Mouse (Mus musculus): ENCODE results near the gene Dcaf4. TPM values are rescaled to one million over a fixed set of nuclear protein-coding genes. Genes with fewer than 3 reads are reported as not detected.

Gene Dcaf4
- 37.4 and 40.5 TPM in 2 replicates for polyA plus RNA-seq (2012)

DNA sequence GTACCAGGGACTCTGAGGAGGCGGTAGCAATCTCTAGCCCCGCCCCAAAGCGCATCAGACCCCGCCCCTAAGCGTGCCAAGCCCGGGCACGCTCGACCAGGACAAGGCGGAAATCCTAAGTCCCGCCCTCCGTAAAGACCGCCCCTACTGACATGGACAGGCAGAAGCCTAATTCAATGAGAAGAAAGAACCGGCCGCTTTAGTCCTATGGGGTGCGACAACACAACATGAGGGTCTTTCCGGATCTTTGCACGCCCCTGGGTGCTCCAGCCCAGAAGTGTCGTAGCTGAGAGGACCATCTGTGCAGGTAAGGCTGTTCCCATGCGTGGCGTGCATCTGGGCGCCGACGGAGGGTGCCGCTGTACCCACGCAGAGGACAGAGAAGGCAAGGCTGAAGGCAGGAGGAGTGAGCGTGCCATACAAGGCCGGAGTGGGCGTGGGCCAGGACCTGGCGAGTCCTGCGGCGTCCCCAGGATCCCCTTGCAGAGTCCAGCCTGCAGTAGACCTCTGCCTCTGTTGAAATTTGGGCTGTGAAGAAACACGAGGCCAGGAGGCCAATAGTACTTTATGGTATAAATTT is at the start of gene Dcaf4:
Gene Dcaf4, plus strand, starts transcription at position 156 of the 580 bp plus-strand sequence.
- TF ChIP-seq GATA1 (IDR thresholded peaks at IDR 0.05; ENCODE audit: low read length) = no peak

DNA sequence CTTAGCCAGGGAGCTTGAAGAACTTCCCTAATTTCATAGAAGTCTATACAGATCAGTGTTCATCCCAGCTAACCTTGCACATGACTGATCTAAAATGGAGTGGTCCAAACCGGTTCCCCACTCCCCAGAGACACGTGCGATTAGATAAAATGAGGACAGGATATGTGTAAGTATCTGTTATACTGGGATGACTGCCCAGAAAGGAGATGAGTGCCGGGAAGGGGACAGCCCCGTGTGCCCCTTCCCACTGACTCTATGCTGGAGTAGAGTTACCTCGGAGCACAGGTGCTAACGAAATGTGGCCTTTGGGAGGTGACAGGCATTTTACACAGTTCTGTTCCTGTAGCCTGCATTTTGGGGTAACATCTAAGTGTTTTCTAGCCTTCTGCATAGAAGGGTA is 48.5 kb upstream of the Dcaf4 start:
- no peak for TF ChIP-seq GATA1 (IDR thresholded peaks at IDR 0.05; ENCODE audit: low read length)

DNA sequence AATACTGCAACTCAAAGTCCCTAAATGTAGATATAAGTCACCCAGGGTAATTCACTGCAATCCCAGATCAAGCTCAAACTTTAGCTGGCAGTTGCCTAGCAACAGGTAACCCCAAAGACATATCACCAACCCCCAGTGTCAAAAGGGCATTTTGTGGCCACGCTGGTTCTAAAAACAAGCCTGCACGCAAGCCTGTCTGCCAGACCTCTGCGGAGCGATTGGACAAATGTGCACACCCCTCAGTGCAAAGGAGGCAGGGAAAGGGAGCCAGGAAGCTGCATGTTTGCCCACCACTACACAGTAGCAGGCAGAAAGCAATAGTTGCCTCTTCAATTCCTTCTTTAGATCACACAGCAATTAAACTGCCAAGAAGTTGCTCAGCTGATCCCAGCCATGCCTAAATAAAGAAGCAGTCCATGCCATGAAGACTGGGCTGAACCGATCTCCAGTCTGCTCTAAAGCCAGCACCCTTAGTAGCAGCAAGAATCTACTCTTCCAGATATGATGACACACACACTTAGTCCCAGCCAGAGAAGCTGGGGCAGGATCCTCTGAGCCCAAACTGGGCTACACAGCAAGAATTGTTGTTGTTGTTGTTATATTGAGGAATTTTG is 46.2 kb upstream of the Dcaf4 start:
- TF ChIP-seq GATA1 (IDR thresholded peaks at IDR 0.05; ENCODE audit: low read length) = no peak

DNA sequence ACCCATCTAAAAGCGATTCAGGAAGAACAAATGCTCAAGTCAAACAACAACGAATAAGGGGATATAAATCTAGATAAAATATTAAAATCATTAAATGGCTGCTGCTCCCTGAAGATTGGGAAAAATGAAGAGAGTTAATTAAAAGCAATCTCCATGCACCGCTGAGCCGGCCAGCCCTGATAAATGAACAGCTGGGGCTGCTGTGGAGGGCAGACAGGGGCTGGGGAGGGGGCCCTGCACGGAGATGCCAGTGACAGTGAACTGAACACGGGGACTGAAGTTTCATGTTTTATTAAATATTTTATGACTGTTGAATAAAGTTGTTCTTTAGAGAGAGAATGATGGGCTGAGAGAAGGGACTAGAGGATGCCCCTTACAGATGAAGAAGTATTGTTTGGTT is 44.8 kb upstream of the Dcaf4 start:
- TF ChIP-seq GATA1 (IDR thresholded peaks at IDR 0.05; ENCODE audit: low read length) = no peak

DNA sequence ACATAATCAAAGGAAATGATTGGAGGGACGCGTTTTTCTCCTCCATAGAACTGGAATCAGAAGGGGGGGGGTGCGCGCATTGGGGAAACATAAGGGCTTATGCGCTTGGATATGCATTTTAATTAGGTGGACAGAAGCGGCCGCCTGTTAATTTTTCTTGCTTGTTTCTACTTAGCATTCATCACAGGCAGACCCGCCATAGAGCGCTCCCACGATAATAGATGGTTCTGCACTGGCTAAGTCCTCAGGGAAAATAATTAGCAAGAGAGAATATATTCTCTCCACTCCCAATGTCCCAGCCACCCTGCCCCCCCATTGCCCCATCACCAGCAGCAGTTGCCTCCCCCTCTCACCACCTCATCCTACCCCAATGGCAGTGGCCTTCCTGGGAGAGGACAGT is 44.0 kb upstream of the Dcaf4 start:
- TF ChIP-seq GATA1 (IDR thresholded peaks at IDR 0.05; ENCODE audit: low read length) = no peak

DNA sequence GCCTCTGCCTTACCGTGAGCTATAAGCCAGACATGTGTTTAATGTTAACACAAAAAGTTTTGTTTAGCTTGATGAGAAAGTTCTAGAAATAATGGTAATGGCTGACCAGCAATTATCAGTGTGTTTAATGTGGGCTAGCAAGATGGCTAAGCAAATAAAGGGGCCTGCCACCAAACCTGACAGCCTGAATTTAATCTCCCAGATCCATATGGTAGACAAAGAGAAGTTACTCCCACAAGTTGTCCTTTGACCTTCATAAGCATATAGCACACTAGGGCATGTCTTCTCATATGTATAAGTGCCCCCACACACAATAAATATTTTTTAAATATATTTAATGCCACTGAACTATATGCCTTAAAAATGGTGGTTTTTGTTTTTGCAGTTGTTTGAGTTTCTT is 41.1 kb upstream of the Dcaf4 start:
- no peak for TF ChIP-seq GATA1 (IDR thresholded peaks at IDR 0.05; ENCODE audit: low read length)

DNA sequence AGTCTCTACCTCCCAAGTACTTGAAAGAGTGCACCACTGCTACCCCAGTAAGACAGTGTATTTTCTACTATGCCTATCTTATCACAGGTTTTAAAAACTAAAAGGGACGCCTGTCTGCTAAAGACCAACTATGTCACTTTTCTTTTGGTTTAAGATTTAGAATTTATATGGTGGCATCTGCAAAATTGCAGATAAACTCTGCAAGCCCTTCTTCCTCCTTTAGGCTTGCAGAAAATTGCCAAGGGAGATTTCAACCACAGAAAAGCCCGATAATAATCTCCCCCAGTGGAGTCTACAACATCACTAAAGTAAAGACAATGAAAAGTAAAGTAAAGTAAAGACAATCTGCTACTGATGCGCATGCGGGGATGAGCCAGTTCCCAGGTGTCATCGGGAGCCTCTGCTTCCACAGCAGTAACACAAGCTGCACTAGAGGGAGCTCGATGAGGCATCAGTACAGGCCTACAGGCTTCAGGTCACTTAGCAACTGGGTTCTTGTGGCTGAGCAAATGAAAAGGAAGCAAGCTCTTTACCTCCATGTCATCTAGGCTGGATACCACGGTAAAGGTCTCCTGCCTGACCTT is 40.4 kb upstream of the Dcaf4 start:
- TF ChIP-seq GATA1 (IDR thresholded peaks at IDR 0.05; ENCODE audit: low read length) = peak; percentile 46

DNA sequence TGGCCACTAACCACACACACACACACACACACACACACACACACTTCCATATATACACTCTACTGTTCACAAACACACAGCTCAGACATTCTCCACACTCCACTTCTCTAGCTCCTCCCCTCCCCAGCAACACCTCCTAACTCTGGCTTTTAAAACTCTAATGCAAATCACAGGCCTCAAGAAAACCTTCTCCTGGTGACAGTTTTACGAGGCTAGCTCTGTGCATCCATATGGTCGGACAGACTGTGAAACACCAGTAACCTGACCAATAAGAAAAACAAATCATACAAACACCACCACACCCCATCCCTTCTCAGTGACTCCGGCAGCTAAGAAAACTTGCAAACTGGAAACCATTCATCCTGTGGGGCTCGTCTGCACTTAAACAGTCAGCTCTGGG is 38.8 kb upstream of the Dcaf4 start:
- no peak for TF ChIP-seq GATA1 (IDR thresholded peaks at IDR 0.05; ENCODE audit: low read length)

DNA sequence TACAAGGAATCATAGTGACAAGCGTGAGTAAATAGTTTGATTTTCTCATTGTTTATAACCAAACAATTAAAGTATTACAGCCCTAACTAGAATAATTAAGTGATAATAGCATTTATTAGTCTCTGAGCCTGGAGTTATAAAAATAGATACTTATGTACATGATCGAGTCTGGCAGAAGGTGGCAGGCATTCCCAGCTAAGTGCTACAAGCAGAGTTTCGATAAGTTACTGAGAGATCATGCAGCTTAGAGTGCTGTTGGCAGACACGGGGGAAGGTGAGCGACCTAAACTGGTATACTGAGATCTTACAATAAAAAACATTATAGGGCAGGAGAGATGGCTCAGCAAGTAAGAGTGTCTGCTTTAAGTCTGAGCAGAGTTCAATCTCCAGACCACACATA is 36.6 kb upstream of the Dcaf4 start:
- no peak for TF ChIP-seq GATA1 (IDR thresholded peaks at IDR 0.05; ENCODE audit: low read length)

DNA sequence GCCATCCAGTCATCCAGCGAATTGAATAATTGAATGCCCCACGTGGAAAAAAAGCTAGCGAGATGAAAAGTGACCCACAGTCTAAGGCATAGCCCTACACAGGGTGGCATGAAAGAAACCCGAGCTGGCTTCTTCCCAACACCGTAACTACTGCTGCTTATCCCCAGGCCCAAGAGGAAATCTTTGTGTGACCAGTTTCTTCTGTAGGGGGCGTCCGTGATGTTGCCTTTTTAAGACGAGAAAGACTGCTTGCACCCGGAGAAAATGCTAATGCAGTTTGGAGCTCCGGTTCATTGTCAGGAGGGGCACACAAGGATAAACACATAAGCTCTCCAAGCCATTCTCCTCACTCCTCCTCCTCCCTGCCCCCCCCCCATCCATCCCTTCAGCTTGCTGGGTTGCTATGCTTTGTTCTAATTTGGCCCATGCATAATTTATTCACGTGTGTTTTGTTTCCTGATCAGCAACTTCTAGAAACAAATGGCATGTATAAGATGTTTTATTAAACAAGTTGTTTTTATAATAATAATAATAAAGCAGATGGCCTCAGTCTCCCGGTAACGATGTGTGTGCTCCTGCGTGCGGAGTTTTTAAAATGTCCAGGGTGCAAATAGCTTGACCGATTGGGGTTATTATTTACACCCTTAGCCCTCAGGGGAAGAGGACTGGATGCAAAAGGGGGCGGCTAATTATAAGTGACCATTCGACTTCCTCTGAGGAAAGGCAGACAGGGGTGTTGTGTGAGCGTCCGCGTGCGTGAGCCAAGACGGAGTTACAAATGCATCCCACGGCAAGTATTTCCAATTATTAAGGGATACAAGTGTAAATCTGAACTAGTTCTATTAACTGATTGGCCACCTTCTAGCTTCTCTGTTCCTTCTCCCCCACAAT is 35.2 kb upstream of the Dcaf4 start:
- TF ChIP-seq GATA1 (IDR thresholded peaks at IDR 0.05; ENCODE audit: low read length) = no peak

DNA sequence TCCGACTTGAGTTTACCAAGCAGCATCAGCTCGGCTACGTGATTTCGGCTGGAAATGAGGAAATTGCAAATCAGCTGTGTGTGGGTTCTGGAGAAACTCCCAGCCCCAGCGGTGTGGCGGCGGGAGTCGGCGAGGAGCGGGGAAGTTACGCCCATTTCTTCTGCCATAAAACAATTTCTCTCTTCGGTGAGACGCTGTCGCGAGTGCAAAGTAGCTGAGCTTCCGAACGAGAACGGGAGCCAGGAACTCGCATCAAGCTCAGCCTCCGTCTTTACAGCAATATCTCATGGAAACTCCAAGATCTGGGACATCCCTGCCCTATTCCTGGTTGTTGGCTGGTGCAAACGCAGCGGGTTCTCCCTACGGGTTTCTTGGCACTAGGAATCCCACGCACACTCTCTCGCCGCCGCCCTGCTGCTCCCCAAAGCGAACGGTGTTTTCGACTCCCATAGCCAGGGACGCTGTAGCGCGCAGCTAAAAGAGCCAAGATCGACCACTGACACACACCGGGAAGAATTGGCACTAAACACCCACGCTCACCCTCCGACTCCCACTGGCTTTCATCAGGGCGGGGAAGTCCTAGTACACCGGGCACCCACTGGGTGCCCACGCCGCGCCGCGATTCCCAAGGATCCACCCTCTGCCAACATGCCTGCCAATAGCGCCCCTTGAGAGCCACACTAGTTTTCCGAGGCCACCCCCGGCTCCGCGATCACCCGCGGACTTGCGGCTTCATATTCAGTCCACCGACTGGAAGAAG is 34.2 kb upstream of the Dcaf4 start:
- TF ChIP-seq GATA1 (IDR thresholded peaks at IDR 0.05; ENCODE audit: low read length) = no peak

DNA sequence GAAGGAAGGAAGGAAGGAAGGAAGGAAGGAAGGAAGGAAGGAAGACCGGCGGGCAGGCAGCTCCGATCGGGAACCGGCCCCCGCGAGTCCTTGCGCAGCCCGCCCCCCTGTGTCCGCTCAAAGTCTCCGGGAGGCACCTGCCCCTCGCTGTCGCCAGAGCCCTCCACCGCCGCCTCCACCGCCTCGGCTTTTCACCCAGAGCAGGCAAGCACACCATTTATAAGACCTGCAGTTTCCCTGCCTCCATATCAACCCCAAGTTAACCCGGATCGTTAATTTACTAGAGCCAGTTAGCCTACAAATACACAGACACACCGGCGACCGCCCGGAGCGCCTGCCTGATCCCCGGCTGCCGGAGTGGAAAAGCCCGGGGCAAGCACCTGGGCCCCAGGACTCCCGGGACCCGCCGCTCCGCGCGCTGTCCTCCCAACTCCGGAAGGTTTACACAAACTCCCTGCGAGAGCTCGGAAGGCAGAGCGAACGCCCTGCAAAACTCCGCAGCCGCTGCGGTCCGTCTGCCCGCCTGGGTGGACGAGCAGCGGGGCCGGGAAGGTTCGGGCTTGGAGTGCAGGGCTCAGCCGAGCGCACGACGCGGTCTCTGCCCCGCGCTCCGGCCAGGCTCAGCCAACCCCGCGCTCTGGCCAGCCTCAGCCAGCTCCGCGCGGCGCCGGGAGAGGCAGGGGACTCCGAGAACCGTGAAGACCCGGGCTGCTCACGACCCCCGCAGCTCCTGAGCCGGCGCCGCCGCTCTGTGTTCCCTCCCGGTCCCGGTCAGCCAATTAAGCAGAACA is 33.4 kb upstream of the Dcaf4 start:
- no peak for TF ChIP-seq GATA1 (IDR thresholded peaks at IDR 0.05; ENCODE audit: low read length)

DNA sequence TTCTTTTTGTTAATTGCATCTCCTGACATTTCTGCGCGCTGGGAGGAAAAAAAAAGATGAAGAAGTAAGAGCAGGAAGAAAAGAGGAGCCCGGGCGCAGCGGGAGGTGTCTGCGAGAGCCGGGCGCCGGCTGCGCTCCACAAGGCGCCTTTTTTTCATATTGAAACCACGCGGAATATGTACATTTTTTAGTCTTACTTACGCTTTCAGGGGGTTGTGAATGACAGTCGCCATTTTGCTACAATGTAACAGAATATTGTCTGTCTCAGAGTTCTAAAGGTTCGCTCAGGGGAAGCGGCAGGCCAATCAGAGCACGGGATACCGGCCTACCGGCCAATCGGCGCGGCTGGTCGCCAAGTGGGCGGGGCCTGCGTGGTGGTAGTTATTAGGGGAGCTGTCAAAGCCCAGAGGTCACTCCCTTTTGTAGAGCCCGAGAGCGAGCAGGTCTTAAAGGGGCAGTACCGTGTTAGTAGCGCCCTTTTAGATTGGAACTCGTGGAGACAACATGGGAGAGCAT is 32.7 kb upstream of the Dcaf4 start, which contains the start of gene Dpf3:
Gene Dpf3, minus strand, starts transcription at position 241 of the 516 bp plus-strand sequence.
- TF ChIP-seq GATA1 (IDR thresholded peaks at IDR 0.05; ENCODE audit: low read length) = no peak

DNA sequence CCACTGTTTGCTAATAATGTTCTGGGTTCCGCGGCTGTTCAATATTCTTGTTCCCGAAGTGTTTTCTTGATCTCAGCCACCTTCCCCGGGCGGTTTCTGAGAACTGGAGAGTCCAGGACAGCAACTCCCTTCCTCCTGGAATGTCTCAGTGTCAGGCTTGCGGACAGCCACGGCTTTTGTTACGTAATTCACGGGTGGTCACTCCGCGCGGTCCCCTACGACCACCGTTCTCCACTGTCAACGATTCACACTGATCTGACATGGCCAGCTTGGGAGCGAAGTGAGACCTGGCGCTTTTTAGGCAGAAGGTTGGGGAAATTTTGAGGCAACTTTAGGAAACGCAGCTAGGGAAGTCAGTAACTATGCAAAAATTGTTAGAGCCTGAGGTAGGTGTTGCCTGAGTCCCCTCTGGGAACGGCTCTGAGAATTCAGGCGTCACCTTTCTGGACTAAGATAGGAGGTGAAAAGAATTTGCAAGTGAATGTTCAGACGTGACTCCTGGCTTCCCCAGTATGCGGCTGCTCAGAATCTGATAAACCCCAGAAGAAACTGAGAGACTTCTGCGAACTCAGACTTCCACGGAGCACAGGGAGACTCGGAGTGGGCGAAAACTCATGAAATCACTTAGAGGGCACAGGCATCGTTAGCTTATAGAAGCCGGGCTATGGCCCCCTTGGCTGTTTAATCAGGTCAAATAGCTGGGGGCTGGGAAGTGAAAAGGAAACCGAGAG is 31.9 kb upstream of the Dcaf4 start:
- TF ChIP-seq GATA1 (IDR thresholded peaks at IDR 0.05; ENCODE audit: low read length) = no peak

Data from G1E-ER4 (cell line).